In the genomic region with DNA sequence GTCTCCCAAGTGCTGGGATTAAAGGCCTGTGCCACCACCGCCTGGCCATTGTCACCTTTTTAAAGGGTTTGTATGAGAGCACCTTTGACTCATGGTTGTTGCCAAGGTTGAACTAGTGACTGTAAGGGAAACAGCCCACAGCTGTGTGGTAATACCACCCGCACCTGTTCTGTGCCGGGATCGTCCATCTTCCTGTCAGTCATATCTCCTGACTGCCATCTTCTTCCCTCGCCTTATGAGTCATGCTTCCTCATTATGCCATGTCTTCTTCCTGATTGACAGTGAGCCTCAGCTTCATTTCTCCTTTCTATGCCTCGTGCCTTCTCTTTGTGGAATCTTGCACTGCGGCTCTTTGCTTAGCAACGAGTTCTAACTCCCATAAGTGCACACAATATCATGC, we compare ENCODE assay signal across 23 mouse cellular contexts. TPM values are rescaled to one million over a fixed set of nuclear protein-coding genes. Genes with fewer than 3 reads are reported as not detected.
DNase-seq lines count a peak whose midpoint lies in the region; ATAC-seq and TF ChIP-seq lines count a peak whose summit lies in the region.
"Had no signal": no experiment of that assay in that cellular context is flagged by ENCODE, and none has a peak within 500 bp of the region (broad histone marks: within the 10 kb centered on the region; RNA-seq: fewer than 3 reads in every experiment).

No protein-coding gene starts in this region.

- H3K9ac ChIP-seq in liver, postnatal 0 days (replicated peaks) = no peak overlapping the region
- H3K9ac ChIP-seq: heart, embryonic 13.5 days; liver, embryonic 14.5 days; neural tube, embryonic 12.5 days had no signal

- DNase-seq in liver, postnatal 0 days = no peak
- DNase-seq in liver = no peak
- peak; percentile 36 for DNase-seq in c-Kit-positive CD71-negative TER-119-negative erythroid progenitor cells, embryonic 14.5 days (ENCODE audit: low read depth)
- DNase-seq in thymus, adult 2 months = no peak
- no peak for DNase-seq in yolk sac, embryonic 10.5 days (ENCODE audit: low spot score)
- DNase-seq: adrenal gland, postnatal 14 days; cerebellum, adult 2 months; cerebellum, postnatal 36 days; kidney, adult 8-10 months; kidney, postnatal 14 days; lung, postnatal 10 days; right cerebral cortex, adult 18-20 months; thymus, postnatal 36 days had no signal

- no peak overlapping the region for H3K4me2 ChIP-seq in liver, postnatal 0 days (ENCODE audit: low read depth, low read length)
- H3K4me2 ChIP-seq: heart, embryonic 13.5 days; midbrain, embryonic 11.5 days; neural tube, embryonic 12.5 days had no signal

- TF ChIP-seq POLR2A in thymus, adult 2 months (IDR thresholded peaks at IDR 0.05; ENCODE audit: control insufficient read depth, extremely low read depth, insufficient read depth, low read length, poor library complexity) = no peak

- no peaks in the 10 kb centered on the region for H3K27me3 ChIP-seq in liver, postnatal 0 days (ENCODE audit: insufficient read depth, low read length)
- H3K27me3 ChIP-seq in thymus, adult 2 months (ENCODE audit: control insufficient read depth, insufficient read depth, low read length) = no peaks in the 10 kb centered on the region
- H3K27me3 ChIP-seq: heart, embryonic 13.5 days; neural tube, embryonic 12.5 days had no signal

- no peak for TF ChIP-seq EP300 in liver, postnatal 0 days (IDR thresholded peaks at IDR 0.05; ENCODE audit: low read depth)

- no peak overlapping the region for H3K27ac ChIP-seq in liver, postnatal 0 days (ENCODE audit: low read depth)
- no peak overlapping the region for H3K27ac ChIP-seq in thymus, adult 2 months (ENCODE audit: control insufficient read depth, insufficient read depth, low read length)
- H3K27ac ChIP-seq: forebrain, embryonic 10.5 days; heart, embryonic 13.5 days; hindbrain, postnatal 0 days; left cerebral cortex, adult 2 months; limb, embryonic 10.5 days; liver, embryonic 14.5 days; neural tube, embryonic 12.5 days had no signal

- no peaks in the 10 kb centered on the region for H3K4me1 ChIP-seq in liver, postnatal 0 days (ENCODE audit: insufficient read depth)
- H3K4me1 ChIP-seq in thymus, adult 2 months (replicated peaks; ENCODE audit: control insufficient read depth, insufficient read depth, low read length) = peaks cover 2% of the 10 kb centered on the region; the same call in 1 of the 2 replicates
- H3K4me1 ChIP-seq: forebrain, embryonic 10.5 days; neural tube, embryonic 12.5 days had no signal

- no peaks in the 10 kb centered on the region for H3K9me3 ChIP-seq in liver, postnatal 0 days (ENCODE audit: low read length)
- H3K9me3 ChIP-seq: forebrain, embryonic 10.5 days; heart, embryonic 13.5 days; limb, embryonic 10.5 days; neural tube, embryonic 12.5 days had no signal

- ATAC-seq in liver, postnatal 0 days = peak; percentile 35; the same call in 1 of the 2 replicates
- ATAC-seq in megakaryocyte progenitor cell, adult 5-6 weeks (replicated peaks; ENCODE audit: poor library complexity) = peak; percentile 86
- no peak for ATAC-seq in inflammation-experienced regulatory T-cells, adult 6 months
- ATAC-seq: hindbrain, postnatal 0 days had no signal

- no peaks in the 10 kb centered on the region for H3K36me3 ChIP-seq in liver, postnatal 0 days (replicated peaks; ENCODE audit: insufficient read depth, low read length)
- no peaks in the 10 kb centered on the region for H3K36me3 ChIP-seq in thymus, adult 2 months (ENCODE audit: control insufficient read depth, insufficient read depth, low read length)
- H3K36me3 ChIP-seq: forebrain, embryonic 10.5 days; heart, embryonic 13.5 days; limb, embryonic 10.5 days; neural tube, embryonic 12.5 days had no signal

- 56% methylated on average over 8 of the region's 8 CpGs for WGBS in liver, postnatal 0 days (ENCODE audit: insufficient replicate concordance)
- WGBS in thymus, adult 2 months = 78% methylated on average over 8 of the region's 8 CpGs

- H3K4me3 ChIP-seq in liver, postnatal 0 days (ENCODE audit: low read depth, low read length) = no peak overlapping the region
- no peak overlapping the region for H3K4me3 ChIP-seq in thymus, adult 2 months (ENCODE audit: control insufficient read depth, insufficient read depth, low read length)
- H3K4me3 ChIP-seq: forebrain, embryonic 10.5 days; heart, embryonic 13.5 days; left cerebral cortex, adult 2 months; limb, embryonic 10.5 days; neural tube, embryonic 12.5 days had no signal

- no peak for TF ChIP-seq CTCF in liver, postnatal 0 days (IDR thresholded peaks at IDR 0.05; ENCODE audit: low read depth)
- TF ChIP-seq CTCF in thymus, adult 2 months (IDR thresholded peaks at IDR 0.05; ENCODE audit: borderline replicate concordance, control insufficient read depth, extremely low read depth, insufficient read depth, low read length, poor library complexity) = no peak

RNA-seq across cellular contexts. Expression of a gene that starts 9.4 kb away (rescaled TPM):
- polyA plus RNA-seq in liver, postnatal 0 days (2015; fragmentation: Nextera tagmentation; extraction: Ambion mirVana) = 8.6 and 9.8 TPM in 2 replicates
- total RNA-seq in megakaryocyte progenitor cell, adult 5-6 weeks (2015) = 51.9 and 59.3 TPM in 2 replicates
- 42.9 and 44.3 TPM in 2 replicates for total RNA-seq in megakaryocyte progenitor cell, adult 5-6 weeks (2017)
- polyA plus RNA-seq in thymus, adult 2 months (2012; rRNA removed) = 34.8 and 37.8 TPM in 2 replicates
- polyA plus RNA-seq in inflammation-experienced regulatory T-cells, adult 6 months (2017; shearing (Covaris generic)) = 10 to 100 TPM; 28.2 to 36.1 (median 34.2) TPM

RNA-seq across cellular contexts. Expression of a gene that starts 11.9 kb away (rescaled TPM):
- 3.6 and 4.3 TPM in 2 replicates for polyA plus RNA-seq in liver, postnatal 0 days (2015; fragmentation: Nextera tagmentation; extraction: Ambion mirVana)
- 2.3 and 3.9 TPM in 2 replicates for total RNA-seq in megakaryocyte progenitor cell, adult 5-6 weeks (2015)
- 4.1 and 5.7 TPM in 2 replicates for total RNA-seq in megakaryocyte progenitor cell, adult 5-6 weeks (2017)
- polyA plus RNA-seq in thymus, adult 2 months (2012; rRNA removed) = 1.3 and 2.0 TPM in 2 replicates
- under 1 TPM; 0.56 to 0.62 (median 0.62) TPM for polyA plus RNA-seq in inflammation-experienced regulatory T-cells, adult 6 months (2017; shearing (Covaris generic))

RNA-seq across cellular contexts. Expression of a gene that starts 39.8 kb away (rescaled TPM):
- polyA plus RNA-seq in liver, postnatal 0 days (2015; fragmentation: Nextera tagmentation; extraction: Ambion mirVana) = 30.3 and 33.4 TPM in 2 replicates
- total RNA-seq in megakaryocyte progenitor cell, adult 5-6 weeks (2015) = 148 and 162 TPM in 2 replicates
- total RNA-seq in megakaryocyte progenitor cell, adult 5-6 weeks (2017) = 438 and 506 TPM in 2 replicates
- 44.6 and 48.6 TPM in 2 replicates for polyA plus RNA-seq in thymus, adult 2 months (2012; rRNA removed)
- polyA plus RNA-seq in inflammation-experienced regulatory T-cells, adult 6 months (2017; shearing (Covaris generic)) = 10 to 100 TPM; 49.5 to 76.2 (median 64.5) TPM

RNA-seq across cellular contexts. Expression of a gene that starts 40.3 kb away (rescaled TPM):
- polyA plus RNA-seq in liver, postnatal 0 days (2015; fragmentation: Nextera tagmentation; extraction: Ambion mirVana) = 44.2 and 45.4 TPM in 2 replicates
- total RNA-seq in megakaryocyte progenitor cell, adult 5-6 weeks (2015) = 332 and 375 TPM in 2 replicates
- 178 and 233 TPM in 2 replicates for total RNA-seq in megakaryocyte progenitor cell, adult 5-6 weeks (2017)
- polyA plus RNA-seq in thymus, adult 2 months (2012; rRNA removed) = 258 and 261 TPM in 2 replicates
- 100 to 1,000 TPM; 128 to 236 (median 180) TPM for polyA plus RNA-seq in inflammation-experienced regulatory T-cells, adult 6 months (2017; shearing (Covaris generic))
